Mouse (Mus musculus): ENCODE measurements around the gene Smc1a.

- no peak for TF ChIP-seq CTCF (IDR thresholded peaks at IDR 0.05; ENCODE audit: control insufficient read depth, insufficient read depth, low read length)
- no peak for TF ChIP-seq POLR2A (IDR thresholded peaks at IDR 0.05; ENCODE audit: borderline replicate concordance, control insufficient read depth, low read depth, low read length)
Observed at GRCm38 (mm10) chrX:152067789-152068188, 51.6 kb downstream of the Smc1a start.

Data from bone marrow, adult 2 months (tissue).